Mouse (Mus musculus) erythroblast, adult 5-6 weeks (primary cell): ENCODE data around the gene Adat3. TPM values are rescaled to one million over a fixed set of nuclear protein-coding genes. Genes with fewer than 3 reads are reported as not detected.
"Not testable (repeated sequence)": the region's sequence is repeated elsewhere in the genome, so short reads cannot be mapped to it uniquely, and the experiment has no call there.

ENCODE experiments used
- ATAC-seq: replicated peaks from 2 replicates; pipeline ENCODE4 v1.8.0; 2016; ENCODE audit warnings: moderate number of reproducible peaks, mild to moderate bottlenecking, moderate TSS enrichment, inconsistent platforms; ENCODE audit not compliant: poor library complexity, low FRiP score, severe bottlenecking
- total RNA-seq, 2 experiments: library from RNA; stranded (forward) in 1 of 2; stranded (reverse) in 1 of 2; fragments of 150-400 nt in 1 of 2; fragments of 200-764, 138-1000 nt in 1 of 2; gene quantifications; 2 replicates each; pipeline versions ENCODE4 v1.2.3 to v1.2.4; 2015 to 2017; ENCODE audit warnings: low replicate concordance in 2 of 2

The Adat3 gene
- total RNA-seq, 2 experiments from 2014 or later = 0.94 TPM; not detected in 1

DNA sequence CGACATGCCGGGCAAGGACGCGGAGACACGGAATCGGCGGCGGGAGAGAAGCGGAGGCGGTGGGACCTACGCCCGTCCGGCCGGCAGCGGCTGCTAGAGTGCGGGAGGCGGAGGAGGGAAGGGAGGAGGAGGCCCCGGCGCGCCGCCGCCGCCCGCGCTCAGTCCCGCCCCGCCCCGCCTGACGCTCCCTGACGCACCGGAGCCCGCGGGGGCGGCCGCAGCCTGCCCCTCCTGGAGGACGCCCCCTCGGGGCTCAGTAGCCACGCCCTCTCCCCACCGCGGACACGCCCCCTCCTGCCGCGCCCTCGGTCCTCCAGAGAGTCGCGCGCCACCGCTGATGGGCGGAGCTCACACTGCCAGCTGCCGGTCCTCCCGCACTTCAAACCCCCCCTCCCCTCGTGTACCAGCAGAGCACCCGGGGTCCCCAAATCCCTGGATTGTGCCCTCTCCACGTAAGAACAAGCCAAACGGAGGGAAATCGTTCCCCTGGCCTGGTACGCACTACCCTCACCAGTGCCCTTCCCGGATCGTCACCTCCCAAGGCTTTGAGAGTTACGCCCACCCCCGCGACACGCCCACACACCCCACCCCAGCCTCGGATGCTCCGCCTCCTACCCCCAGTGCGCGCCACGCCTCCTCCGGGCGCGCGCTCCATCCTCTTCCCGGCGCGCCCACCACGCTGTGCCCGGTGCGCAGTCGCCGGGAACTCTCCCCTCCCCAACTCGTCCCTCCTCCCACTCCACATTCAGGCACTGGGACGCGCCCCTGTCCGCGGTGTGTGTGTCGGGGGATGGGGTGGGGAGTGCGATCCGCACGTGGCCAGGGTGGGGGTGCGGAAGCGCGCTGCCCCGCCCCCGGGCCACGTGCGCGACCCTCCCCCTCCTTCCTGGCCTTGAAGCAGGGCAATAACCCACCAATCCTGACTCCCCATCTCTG, 25.2 kb upstream of the Adat3 start, which contains the start of gene Klf16:
Gene Klf16 (minus strand): TSS at position 127 of the 936 bp plus-strand sequence.
- ATAC-seq = peak; percentile 63

GRCm38 (mm10) chr10:80578131-80578750, 24.4 kb upstream of the Adat3 start:
- ATAC-seq = peak; percentile 66

- peak; percentile 60 for ATAC-seq
These were observed 23.8 kb upstream of the Adat3 start for GRCm38 (mm10) chr10:80578911-80579310.

GRCm38 (mm10) chr10:80583047-80583446, 19.6 kb upstream of the Adat3 start:
- no peak for ATAC-seq

- ATAC-seq = no peak
These were observed 18.6 kb upstream of the Adat3 start for GRCm38 (mm10) chr10:80584045-80584488.

DNA sequence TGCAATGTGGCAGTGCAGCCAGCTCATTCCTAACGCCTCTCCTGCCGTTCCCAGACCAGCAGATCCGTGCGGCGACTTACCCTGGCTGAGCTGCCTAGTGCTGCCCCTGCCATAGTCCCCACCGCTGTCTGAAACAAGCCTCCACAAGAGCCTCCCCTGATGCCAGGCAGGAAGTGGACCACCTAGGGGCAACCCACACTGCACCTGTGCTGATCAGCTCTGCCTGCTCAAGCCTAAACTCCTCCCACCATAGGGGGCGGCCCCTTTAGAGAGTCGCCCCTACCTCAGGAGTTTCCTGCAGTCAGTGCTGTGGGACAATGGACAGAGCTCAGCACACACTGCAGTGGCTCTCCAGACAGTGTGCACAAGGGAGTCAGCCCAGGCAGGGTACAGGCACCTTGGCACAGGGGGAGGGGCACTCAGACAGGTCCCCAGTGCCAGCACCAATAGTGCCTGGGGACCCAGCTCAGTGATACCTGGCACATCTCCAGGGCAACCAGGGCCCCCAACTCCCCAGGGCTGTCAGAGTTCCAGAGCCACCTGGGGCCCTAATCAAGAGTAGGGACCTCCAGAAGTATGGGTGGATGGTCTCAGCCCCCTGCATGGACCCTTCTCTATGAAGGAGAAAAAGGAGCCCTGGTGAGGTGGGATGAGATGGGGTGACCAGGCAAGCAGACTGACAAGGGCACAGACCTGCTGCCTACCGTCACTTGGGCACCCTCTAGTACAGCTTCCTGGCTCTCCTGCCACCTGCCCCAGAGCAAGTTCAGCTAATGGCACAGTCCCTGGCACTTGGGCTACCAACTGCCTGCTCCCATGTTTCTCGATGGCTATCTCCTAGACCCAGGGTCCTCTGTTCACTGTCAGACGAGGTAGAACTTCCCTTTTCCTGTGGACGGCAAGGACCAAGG, 17.8 kb upstream of the Adat3 start:
- ATAC-seq = no peak

DNA sequence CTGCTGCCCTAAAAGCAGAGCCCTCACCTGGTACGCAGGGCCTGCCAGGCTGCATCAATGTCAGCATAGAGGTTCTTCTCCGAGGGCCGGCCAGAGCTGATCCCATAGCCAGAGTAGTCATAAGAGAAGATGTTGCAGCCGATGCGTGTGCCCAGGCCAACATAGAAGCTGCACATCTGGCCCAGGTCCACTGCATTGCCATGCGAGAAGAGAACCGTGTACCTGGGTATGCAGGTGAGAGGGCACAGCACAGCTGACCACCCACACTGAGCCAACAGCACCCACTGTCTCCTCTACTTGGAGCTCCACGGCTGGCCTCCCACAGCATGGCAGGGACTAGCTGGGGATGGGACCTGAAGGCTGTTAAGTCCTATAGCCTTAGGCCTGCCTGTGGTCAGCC, 17.1 kb upstream of the Adat3 start:
- no peak for ATAC-seq

DNA sequence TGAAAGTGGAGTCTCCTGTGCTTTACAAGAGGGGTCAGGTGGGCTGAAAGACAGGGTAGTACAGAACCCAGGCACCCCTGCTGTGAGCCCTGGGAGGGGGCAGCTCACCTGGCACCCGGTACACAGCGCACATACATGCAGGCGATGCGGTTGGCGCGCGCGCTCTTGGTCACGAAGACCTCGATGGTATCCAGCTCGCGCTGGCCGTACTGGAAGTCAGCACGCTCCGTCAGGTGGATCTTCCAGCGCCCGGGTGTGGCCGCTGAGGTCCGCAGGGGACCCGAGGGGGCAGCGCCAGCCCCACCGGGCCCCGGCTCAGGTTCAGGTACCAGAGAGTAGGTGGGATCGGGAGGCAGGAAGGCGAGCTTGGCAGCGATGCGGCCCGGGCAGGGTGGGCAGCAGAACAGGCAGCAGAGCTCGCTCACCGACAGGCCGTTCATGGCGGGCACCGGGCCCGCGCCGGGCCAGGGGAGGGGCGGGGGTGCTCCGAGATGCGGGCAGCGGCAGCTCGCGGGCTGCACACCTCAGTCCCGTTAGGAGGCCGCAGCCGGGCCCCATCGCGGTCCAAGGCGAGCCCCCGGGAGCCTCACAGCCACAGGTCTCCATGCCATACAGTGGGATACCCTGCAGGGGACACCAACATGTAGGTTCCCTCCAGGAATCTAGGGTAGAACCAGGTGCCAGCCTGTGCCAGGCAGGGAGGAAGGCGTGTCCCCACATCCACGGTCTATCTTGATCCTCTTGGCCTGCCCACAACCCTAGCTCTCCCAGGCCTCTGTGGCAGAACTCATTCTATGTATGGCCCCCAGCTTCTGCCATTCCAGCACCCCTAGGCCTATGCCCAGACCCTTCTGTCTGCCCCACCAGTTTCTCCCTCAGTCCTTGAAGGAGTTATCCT, 16.0 kb upstream of the Adat3 start:
- ATAC-seq = no peak

DNA sequence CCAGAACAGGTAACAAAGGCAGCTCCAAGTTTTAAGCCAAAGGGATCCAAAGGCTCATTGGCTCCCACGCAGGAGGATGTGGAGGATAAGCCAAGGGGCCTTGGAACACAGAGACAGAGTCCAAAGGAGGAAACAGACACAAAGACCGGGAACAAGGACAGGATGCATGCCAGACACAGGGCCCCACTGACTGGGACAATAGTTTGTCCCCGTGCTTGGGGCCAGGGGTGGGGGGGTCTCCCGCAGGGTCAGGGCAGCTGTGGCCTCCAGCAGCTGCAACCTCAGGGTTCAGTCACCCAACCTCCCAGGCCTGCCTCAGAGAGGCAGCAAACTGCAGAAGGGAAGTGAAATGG, 15.4 kb upstream of the Adat3 start:
- ATAC-seq = no peak

- ATAC-seq = peak; percentile 13
These were observed 13.4 kb upstream of the Adat3 start for GRCm38 (mm10) chr10:80589127-80589878.

DNA sequence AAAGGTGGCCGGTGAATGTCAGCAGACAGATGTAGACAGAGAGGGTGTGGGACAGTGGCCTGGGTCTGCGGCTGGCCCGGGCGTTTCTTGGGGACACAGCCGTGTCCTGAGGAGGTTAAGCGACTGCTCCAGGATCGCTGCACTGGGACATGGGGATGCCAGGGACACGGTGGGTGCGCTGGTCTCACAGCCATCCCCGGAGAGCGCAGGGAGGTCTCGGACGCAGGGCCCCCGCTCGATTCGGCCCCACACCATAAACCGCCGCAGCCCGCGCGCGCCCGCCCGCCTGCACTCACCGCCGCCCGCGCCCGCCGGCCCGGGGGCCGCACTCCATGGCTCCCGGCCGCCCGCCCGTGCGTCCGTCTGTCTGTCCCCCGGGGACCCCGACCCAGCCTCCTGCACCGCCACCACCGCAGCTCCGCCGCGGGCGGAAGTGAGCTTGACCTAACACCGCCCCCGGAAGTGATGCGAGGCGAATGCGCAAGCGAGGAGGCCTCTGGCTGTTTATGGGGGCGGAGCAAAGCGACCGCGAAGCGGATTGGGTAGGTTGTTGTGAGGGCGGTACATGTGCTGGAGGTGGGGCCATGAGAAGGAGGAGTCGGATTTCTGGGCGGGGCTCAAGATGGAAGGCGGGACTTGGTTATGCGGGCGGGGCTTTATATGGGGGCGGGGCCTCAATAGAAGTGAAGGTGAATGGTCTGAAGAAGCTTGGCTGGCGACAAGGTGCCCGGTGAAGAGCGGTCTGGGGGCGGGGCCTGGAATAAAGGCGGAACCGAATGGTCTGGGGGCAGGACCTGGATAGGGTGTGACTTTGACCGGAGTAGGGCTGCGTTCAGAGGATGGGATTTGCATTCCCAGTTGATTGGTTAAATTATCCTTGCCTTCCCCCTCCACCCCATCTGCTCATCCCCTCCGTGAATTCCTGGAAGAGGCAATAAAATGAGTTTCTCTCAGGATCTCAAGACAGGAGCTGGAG, 12.5 kb upstream of the Adat3 start, which contains the start of gene Abhd17a:
Gene Abhd17a (minus strand): TSS at position 463 of the 976 bp plus-strand sequence.
- peak; percentile 91 for ATAC-seq

DNA sequence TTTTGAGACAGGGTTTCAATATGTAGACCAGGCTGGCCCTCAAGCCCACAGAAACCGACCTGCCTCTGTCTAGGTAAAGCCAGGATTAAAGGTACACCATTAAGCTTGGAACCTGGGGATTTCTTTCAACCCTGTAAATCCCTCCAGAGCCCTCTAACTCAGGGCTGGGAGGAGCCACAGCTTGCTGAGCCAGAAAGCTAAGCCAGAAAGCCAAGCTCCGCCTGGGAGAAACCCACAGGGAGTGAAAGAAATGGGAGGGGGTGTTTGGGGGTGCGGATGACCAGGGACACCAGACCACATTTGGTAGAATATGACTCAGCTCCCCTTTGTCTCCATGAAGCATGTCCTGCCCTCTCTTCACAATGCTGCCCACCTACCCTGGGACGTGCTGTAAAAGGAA, 6.4 kb upstream of the Adat3 start:
- no peak for ATAC-seq

DNA sequence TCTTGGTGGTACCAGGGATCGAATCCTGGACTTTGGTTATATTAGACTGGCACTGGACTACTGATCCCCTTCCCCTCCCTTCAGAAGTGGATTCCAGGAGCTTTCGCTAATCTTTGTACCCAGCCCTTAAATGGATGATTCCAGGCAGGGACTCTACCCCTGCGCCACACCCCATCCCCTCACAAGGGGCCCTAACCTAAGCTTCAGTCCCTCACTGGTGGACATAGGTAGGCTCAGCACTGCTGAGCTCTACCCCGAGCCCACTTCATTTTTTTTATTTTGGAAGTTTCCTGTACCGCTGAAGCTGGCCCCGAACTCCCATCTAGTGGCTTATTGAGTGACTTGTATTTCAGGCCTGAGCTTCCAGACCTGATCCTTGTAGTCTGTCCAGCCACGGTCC, 684 bp downstream of the Adat3 start:
- peak; percentile 2; the same call in 1 of the 2 replicates for ATAC-seq

- ATAC-seq = peak; percentile 74
These were observed 1.4 kb downstream of the Adat3 start for GRCm38 (mm10) chr10:80604001-80604509.

- no peak for ATAC-seq
These were observed 2.3 kb downstream of the Adat3 start for GRCm38 (mm10) chr10:80604988-80605387.

GRCm38 (mm10) chr10:80605721-80606120, 3.0 kb downstream of the Adat3 start, which contains the start of gene Gm49322:
Gene Gm49322 (plus strand): TSS chr10:80606021.
- not testable (repeated sequence) for ATAC-seq

DNA sequence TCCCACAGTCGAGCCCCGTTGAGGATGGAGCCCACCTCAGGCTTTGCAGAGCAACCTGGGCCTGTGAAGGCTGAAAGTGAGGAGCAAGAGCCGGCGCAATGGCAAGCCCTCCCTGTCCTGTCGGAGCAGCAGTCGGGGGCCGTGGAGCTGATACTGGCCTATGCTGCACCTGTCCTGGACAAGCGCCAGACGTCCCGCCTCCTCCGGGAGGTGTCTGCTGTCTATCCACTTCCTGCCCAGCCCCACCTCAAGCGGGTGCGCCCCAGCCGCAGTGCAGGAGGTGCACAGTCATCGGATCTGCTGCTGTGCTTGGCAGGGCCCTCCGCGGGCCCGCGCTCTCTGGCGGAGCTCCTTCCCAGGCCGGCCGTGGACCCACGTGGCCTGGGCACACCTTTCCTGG, 3.6 kb downstream of the Adat3 start:
- no peak for ATAC-seq
